Mouse (Mus musculus) T-helper 2 cell (primary cell): ENCODE data around the gene Ube2n.

Experiments
- in situ Hi-C: fragments of 300-600 bp; cut with MboI, MseI; formaldehyde crosslinking; loops from one replicate; pipeline ENCODE4 v1.15.1; 2025; ENCODE audit warnings: high pct_unique_total_duplicates

Ube2n gene

DNA sequence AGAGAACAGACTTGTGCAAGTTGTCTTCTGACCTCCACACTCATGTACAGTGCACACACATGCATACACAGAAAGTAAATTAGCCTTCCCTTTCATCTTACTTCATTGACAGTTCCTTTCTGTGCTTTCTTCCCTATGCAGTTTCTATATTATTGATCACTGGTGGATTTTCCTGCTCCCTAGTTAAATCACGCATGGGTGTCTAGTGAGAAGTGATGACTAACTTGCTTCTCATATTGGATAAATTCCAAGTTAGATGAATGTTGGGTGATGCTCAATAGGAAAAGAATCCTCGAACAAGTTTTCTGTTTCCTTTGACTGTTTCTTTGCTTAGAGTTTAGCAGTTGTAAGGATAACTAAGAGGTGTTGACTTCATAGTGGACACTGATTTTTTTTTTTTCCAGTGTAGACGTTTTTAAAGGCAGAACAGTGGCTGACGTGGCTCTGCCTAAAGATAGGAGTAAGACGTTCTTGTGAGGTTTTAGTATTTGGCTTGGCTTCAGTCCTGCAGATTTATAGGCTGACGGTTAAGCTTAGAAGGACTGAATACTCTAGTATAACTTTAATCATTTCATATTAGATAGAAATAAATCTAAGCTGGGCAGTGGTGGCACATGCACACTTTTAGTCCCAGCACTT is 10.2 kb downstream of the Ube2n start:
- in situ Hi-C loops: loop anchor here (25.0 kb wide), 1 partner anchor 487 kb away; no protein-coding TSS in a partner anchor

DNA sequence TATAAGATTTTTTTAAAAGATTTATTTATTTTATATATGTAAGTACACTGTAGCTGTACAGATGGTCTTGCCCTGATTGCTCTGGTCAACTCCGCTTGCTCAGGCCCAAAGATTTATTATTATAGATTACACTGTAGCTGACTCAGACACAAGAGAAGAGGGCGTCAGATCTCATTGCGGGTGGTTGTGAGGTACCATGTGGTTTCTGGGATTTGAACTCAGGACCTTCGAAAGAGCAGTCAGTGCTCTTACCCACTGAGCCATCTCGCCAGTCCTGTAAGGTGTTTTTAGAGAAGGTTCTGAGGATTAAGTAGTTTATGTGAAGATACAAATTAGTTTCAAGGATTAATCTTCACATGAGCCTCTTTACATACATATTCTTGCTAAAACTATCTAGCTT is 10.9 kb downstream of the Ube2n start:
- in situ Hi-C loops: loop anchor here (25.0 kb wide), 1 partner anchor 486 kb away; no protein-coding TSS in a partner anchor

DNA sequence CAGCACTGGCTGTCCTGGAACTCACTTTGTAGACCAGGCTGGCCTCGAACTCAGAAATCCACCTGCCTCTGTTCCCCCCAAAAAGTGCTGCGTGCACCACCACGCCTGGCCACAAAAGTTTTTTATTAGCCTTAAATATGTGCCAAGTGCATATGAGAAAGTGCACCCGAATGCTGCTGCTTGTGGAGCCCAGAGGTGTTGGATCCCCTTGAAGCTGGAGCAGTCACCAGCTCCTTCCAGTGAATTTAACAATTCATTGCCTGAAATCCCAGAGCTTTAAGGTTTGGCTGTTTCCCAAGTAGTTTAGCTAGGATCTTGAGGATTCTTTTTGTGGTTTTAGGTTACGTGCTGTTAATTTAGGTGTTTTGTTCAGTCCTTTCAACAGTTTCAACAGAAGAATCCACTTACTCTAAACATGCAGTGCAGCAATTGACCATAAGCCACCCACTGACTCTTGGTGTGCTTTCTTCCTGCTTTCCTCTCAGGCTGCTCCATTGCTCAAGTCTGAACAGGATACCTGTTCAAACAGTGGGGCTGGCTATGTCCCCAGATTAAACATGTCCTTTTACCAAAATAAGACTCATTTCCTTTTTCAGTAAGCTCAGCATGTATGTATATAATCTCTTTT is 11.7 kb downstream of the Ube2n start:
- in situ Hi-C loops: loop anchor here (25.0 kb wide), 1 partner anchor 486 kb away; no protein-coding TSS in a partner anchor

DNA sequence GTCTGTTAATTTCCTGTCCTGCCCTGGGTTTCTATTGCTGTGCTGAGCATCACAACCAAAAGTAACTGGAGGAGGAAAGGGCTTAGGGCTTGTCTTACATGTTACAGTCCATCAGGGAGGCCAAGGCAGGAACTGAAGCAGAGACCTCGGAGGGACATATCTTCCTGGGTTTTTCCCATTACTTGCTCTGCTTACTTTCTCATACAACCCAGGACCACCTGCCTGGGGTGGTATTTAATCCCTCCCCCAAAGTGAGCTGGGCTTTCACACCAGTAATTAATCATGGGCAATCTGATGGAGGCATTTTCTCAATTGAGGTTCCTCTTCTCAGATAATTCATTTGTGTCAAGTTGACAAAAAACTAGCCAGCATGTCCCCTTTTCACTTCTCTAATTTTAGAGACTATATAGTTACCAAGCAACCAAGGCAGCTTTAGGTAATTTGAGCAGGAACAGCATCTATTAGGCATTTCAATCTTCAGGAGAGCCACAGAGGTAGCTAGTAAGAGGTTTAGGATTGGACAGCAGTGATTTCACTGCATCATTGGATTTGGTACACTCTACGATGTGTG is 15.7 kb downstream of the Ube2n start:
- in situ Hi-C loops: loop anchor here (25.0 kb wide), 1 partner anchor 482 kb away; no protein-coding TSS in a partner anchor

DNA sequence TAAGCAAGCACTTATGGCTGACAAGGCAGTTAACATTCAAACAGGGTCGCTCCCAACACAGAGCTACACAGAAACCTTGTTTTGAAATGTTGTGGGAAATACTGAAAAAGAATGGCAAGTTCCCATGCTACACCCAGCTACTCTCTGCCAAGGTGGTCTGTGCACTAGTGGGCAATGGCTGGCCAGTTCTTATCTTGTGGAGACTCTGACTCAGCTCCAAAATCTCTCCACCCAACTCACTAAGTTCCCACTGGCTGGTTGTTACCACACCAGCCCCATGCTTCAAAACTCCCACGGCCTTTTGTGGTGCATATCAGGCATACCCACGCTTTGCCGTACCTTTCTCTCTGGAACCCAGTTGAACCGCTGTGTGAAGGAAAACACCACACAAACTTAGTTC is 18.0 kb downstream of the Ube2n start:
- in situ Hi-C loops: loop anchor here (25.0 kb wide), 1 partner anchor 479 kb away; no protein-coding TSS in a partner anchor

DNA sequence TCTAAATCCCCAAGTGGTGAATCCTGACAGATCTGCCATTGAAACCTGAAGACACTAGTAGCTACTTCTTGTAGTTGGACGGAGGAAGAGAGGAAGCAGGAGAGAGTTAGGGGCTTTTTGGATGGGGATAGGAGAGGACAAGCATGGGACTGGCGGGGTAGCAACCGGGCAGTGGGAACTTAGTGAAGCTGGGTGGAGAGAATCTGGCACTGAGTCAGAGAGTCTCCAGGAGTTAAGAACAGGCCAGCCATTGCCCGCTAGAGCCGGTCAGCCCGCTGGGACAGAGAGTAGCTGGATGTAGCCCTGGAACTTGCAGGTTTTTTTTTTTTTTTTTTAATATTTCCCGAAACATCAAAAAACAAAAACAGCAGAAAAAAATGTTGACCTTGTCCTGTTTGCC is 18.4 kb downstream of the Ube2n start:
- in situ Hi-C loops: loop anchor here (25.0 kb wide), 1 partner anchor 479 kb away; no protein-coding TSS in a partner anchor

DNA sequence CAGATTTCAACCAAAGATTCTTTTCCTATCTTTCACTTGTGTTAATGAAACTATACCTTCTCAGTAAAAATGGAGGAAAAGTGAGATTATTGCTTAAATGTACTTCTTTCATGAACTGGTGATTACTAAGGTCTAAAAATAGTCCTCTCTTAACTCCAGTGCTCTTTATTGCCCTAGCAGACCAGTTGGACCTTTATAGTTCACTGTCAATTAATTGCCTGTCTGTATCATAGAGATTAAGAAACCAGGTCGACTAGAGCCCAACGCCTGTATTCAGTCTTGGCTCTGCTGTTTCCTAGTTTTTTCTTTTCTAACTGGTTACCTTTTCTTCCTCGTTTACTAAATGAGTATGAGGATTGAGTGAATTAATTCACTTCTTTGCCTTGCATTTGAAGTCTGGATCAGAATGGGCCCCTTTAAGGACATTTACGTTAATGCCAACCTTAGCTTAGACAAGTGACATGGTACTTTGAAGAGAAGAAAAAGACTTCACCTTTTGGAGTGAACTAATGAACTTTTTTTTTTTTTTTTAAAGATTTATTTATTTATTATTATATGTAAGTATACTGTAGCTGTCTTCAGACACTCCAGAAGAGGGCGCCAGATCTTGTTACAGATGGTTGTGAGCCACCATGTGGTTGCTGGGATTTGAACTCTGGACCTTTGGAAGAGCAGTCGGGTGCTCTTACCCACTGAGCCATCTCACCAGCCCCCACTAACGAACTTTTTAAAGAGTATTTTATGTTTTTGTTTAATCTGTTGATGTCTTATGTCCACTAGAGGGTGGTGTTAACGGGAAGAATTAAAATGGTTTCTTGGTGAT is 20.7 kb downstream of the Ube2n start:
- in situ Hi-C loops: loop anchor here (25.0 kb wide), 1 partner anchor 477 kb away; no protein-coding TSS in a partner anchor

DNA sequence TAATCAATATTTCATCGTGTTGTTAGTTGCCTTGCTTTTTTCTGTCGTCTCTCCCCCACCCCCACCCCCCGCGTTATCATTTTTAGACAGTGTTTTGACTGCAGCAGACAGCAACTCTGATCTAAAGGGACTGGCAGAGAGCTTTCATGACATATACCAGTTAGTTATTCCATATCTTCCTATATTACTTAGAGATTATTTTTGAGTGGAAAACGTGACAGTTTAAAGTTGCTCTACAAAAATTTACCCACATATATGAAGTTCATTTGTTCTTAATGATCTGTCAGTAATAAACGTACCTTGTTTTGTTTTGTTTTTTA is 21.2 kb downstream of the Ube2n start:
- in situ Hi-C loops: loop anchor here (25.0 kb wide), 1 partner anchor 476 kb away; no protein-coding TSS in a partner anchor

DNA sequence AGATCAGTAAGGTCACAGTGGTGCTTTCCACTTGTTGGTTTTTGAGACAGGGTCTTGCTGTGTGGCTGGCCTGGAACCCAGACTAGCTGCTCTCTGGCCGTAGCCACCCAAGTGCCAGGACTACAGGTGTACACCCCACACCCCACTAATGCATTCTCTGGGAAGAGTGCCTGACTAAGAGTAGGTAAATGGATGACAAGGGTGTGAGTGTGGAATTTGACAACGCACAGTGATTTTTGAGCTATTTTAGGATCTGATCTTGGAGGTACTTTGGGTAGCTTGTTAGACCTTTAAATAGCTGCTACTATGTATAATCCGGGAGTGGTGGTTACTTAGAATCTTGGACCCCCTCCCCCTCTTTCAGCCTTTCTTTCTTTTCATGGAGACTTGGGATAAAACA is 24.3 kb downstream of the Ube2n start:
- in situ Hi-C loops: loop anchor here (25.0 kb wide), 1 partner anchor 473 kb away; no protein-coding TSS in a partner anchor

DNA sequence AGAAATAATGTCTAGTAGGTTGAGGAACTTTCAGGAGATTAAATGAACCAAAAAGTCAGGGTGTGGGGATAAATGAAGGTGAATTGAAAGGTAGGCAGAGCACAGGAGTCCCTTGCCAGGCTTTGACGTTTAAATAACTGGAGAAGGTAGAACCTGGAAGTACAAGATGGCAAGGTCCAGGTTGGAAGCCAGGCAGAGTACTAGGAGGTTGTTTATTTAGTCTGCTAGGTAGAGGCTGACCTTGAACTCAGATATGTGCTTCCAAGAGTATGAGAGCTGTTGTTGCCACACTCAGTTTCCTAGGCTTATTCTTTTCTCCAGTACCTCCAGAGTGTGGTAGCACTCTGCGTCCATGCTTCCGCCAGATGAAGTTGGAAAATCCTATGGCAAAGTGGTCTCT is 24.9 kb downstream of the Ube2n start:
- in situ Hi-C loops: loop anchor here (25.0 kb wide), 1 partner anchor 472 kb away; no protein-coding TSS in a partner anchor

DNA sequence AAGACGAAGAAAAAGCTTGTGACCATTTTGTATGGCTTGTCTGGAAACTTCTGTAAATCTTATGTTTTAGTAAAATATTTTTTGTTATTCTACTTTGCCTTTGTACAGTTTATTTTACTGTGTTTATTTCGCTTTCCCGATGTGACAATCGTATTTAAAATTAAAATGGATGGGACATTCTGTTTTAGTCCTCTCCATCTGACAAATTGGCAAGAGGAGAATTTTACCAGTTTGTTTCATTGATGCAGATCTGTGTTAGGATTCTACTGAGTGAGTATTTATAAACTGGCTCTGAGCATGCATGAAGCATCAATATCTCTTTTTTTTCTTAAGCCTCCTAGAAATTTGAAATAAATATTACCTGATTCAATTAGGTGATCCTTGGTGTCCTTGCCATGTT is 28.0 kb downstream of the Ube2n start:
- in situ Hi-C loops: loop anchor here (25.0 kb wide), 1 partner anchor 469 kb away; no protein-coding TSS in a partner anchor

DNA sequence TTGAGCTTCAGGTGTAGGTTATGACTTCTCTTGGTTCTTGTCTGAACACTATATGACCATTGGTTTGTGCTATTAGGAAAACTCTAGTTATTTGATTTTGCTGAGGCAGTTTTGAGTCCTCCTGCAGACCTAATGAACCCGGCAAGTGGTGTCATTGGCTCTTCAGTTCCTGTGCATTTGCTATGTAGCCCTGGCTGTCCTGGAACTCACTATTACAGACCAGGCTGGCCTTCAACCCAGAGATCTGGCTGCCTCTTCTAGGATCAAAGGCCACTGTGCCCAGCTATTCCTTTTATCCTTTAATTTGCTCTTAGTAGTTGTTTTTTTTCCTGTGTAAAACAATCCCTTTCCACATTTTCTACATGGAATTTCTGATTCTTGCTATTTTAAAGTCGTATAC is 28.4 kb downstream of the Ube2n start:
- in situ Hi-C loops: loop anchor here (25.0 kb wide), 1 partner anchor 469 kb away; no protein-coding TSS in a partner anchor

DNA sequence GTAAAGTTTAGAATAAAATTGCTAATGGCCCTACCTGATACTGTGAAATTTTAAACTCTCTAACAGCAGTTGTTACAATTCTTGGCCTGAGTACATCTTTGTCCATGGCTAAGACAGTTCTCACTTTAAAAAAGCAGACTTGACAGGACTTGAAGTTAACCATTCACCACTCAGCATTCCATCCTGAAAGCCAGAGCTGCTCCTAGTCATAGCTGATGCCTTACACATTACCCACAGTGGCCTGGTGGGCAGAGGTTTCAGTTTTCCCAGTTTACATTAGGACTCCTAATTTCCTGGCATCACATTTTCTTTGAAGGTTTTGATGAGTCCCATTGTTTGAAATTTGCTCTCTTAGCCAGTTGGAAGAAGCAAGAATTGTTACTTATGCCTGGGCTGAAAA is 29.1 kb downstream of the Ube2n start:
- in situ Hi-C loops: loop anchor here (25.0 kb wide), 1 partner anchor 468 kb away; no protein-coding TSS in a partner anchor

DNA sequence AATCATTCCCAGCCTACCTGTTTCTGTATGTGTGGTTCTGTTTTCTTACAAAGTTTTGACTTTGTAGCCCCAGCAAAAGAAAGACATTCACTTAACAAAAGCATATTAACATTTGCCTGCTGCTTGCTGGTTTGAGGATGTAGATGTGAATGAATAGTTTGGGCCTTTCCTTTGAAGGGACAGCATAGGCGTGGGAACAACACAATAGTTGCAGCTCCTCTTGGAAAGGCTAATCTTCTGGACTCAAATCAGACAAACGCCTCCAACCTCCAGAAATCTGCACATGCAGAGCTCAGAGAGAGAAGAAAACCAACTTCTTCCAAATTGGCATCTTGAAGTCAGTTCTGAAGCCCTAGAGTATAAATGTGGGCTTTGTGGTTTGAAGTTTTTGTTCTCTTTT is 29.7 kb downstream of the Ube2n start:
- in situ Hi-C loops: loop anchor here (25.0 kb wide), 1 partner anchor 468 kb away; no protein-coding TSS in a partner anchor

DNA sequence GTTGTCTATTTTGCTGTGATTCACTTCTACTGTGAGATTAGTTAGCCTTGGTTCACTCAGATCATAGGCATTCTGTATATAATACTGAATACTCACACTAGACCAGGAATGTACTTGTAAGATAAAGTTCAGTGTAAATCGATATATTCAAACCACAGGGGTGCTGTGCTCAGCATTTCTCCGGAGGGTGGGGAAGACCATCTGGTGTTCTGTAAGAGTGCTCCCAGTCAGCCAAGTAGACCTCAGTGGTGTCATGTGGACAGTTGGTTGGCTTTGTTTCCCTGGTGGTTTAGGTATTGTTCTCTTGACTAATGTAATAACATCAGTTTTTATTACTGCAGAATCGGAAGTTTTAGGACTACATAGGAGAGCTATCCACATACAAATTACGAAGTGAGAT is 30.1 kb downstream of the Ube2n start:
- in situ Hi-C loops: loop anchor here (25.0 kb wide), 1 partner anchor 467 kb away; no protein-coding TSS in a partner anchor

DNA sequence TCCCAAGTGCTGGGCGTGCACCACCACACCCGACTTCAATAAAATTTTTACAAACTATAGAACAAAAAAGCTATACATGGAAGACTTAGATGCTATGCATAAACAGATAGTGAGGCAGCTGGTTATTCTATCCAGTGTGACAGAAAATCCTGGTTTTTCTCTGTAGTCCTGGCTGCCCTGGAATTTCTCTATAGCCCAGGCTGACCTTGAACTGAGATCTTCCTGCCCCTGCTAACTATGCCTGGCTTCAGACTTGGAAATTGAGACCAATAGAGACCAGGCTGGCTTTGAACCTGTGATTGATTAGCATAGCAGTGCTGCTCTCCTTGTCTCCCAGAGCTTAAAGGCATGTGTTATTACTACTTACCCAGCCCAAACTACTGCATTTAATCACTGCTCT is 31.2 kb downstream of the Ube2n start:
- in situ Hi-C loops: loop anchor here (25.0 kb wide), 1 partner anchor 466 kb away; no protein-coding TSS in a partner anchor

DNA sequence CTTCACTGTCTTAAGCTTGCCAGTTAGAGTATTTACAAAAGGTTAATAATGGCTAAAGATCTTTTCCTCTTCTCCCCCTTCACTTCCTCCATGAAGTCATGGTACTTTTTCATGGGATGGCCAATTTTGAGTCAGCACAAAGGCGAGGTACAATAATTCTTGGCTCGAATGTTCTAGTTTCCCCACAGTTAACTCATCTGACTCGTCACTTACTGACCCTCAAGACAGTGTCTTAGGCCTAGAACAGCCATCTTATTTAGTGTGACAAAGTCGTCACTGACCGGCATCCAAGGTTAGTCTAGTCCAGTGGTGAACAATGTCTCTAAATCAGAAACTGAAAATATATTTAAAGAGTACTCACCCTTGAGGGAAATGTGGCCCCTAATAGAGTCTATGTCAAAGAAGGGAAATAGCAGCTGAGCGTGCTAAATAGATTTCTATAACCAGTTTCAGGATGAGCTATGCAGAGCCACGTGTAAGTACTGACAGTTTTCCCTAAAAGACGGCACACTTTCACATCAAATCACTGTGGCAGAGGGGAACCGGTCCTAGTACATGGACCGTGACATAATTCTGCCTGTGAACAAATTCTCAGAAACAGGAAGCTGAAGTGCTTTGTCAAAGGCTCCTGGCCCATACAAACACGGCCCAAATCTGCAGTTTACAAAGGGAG is 33.3 kb downstream of the Ube2n start:
- in situ Hi-C loops: loop anchor here (25.0 kb wide), 1 partner anchor 464 kb away; no protein-coding TSS in a partner anchor

DNA sequence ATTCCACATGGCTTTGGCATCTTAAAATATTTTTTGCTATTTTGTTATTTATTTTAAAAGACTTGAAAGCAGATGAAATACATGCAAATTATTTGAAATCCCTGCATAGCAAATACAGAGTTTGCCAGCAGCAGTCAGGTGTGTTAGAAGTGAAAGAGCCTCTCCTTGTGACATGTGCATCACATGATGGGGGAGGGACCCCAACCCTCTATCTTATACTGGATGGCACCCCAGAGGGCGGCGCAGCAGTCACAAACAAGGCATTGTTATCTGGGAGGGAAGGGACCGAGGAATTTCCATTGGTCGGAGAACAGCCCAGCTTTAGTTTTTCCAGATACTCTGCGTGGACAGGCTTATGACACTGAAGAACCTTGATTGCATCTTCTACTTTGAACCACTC is 34.1 kb downstream of the Ube2n start:
- in situ Hi-C loops: loop anchor here (25.0 kb wide), 1 partner anchor 463 kb away; no protein-coding TSS in a partner anchor

DNA sequence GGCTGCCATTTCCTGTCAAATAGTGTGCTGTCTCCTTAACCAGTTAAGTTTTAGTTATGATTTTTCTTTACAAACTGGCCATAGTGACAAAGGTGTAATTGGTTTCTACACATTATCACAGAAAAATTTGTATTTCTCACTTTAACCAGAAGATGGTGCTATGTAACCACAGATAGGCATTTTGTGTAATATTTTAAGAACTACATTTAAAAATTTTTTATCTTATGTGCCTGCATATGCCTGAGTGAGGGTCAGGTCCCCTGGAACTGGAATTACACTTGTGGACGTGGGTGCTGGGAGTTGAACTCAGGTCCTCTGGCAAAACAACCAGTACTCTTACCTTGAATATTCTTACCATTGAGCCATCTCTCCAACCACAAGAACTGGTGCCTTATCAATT is 35.6 kb downstream of the Ube2n start:
- in situ Hi-C loops: loop anchor here (5.0 kb wide), 2 partner anchors 312 to 347 kb away; no protein-coding TSS in a partner anchor

DNA sequence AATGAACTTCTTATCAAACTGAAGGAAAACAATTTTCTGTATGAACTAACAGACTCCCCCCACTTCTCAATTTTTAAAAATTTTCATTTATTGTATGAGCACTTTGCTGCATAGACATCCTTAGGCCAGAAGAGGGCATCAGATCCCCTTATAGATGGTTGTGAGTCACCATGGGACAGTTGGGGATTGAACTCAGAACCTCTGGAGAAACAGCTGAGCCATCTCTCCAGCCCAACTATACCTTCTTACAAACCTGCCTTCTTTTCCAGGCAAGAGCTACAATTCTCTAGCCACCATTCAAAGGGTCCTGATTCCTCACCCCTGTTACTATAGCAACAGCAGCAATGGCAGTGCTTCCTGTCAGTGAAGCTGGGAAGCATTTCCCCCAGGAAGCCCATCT is 36.8 kb downstream of the Ube2n start:
- in situ Hi-C loops: loop anchor here (5.0 kb wide), 2 partner anchors 311 to 346 kb away; no protein-coding TSS in a partner anchor
